Mouse (Mus musculus) neural tube, embryonic 11.5 days (tissue): ENCODE data around the gene Ptcra. TPM values are rescaled to one million over a fixed set of nuclear protein-coding genes. Genes with fewer than 3 reads are reported as not detected.

Source experiments
- ATAC-seq: fragments of 200-750 bp; cut with Nextera tagmentation; 2 replicates; pipeline ENCODE4 v1.8.0; 2017; ENCODE audit warnings: moderate number of reproducible peaks, mild to moderate bottlenecking, moderate TSS enrichment, moderate library complexity; ENCODE audit not compliant: insufficient read depth, low FRiP score, low TSS enrichment
- DNase-seq: peaks from one replicate; pipeline ENCODE4 v3.0.0-alpha.2; 2015; ENCODE audit warnings: low spot score
- H3K27ac ChIP-seq: fragments of 300-500 bp; sonication (generic); 2 replicates; pipeline ENCODE4 v1.5.1; 2014; ENCODE audit warnings: low read depth, mild to moderate bottlenecking, low read length
- H3K27me3 ChIP-seq: fragments of 300-500 bp; sonication (generic); 2 replicates; pipeline ENCODE4 v1.6.1; 2014; ENCODE audit warnings: mild to moderate bottlenecking, low read length, mixed read lengths; ENCODE audit not compliant: control insufficient read depth, insufficient read depth
- H3K36me3 ChIP-seq: fragments of 300-500 bp; sonication (generic); 2 replicates; pipeline ENCODE4 v1.6.1; 2014; ENCODE audit warnings: mild to moderate bottlenecking, low read length, moderate library complexity, mixed read lengths; ENCODE audit not compliant: control insufficient read depth, insufficient read depth
- H3K4me1 ChIP-seq: fragments of 300-500 bp; sonication (generic); 2 replicates; pipeline ENCODE4 v1.6.1; 2014; ENCODE audit warnings: low read length, mixed read lengths; ENCODE audit not compliant: control insufficient read depth, insufficient read depth
- H3K4me2 ChIP-seq: fragments of 300-500 bp; sonication (generic); 2 replicates; pipeline ENCODE4 v1.6.1; 2014; ENCODE audit warnings: low read depth, mild to moderate bottlenecking, moderate library complexity
- H3K4me3 ChIP-seq: fragments of 300-500 bp; sonication (generic); 2 replicates; pipeline ENCODE4 v1.5.1; 2014; ENCODE audit warnings: low read depth, low read length
- H3K9ac ChIP-seq: fragments of 300-500 bp; sonication (generic); 2 replicates; pipeline ENCODE4 v1.6.1; 2014; ENCODE audit warnings: mild to moderate bottlenecking, low read length
- H3K9me3 ChIP-seq: fragments of 300-500 bp; sonication (generic); 2 replicates; pipeline ENCODE4 v1.6.1; 2016; ENCODE audit warnings: low read length; ENCODE audit not compliant: control insufficient read depth
- WGBS: fragments of 180-500 bp; shearing (Covaris S2); extraction: QIAGEN DNeasy Blood & Tissue Kit; methylation state at CpG from one replicate; pipeline ENCODE4 v1.1.7; 2014; 5-methylcytosine and 5-hydroxymethylcytosine counted together
- polyA plus RNA-seq: library from polyadenylated mRNA; unstranded; fragments of >200 nt; fragmentation: Nextera tagmentation; extraction: Ambion mirVana; gene quantifications from 2 replicates; pipeline ENCODE4 v1.2.1, GENCODE M21; 2014

Gene Ptcra
- polyA plus RNA-seq, 1 experiment from 2014 or later, result 0.95 TPM

DNA sequence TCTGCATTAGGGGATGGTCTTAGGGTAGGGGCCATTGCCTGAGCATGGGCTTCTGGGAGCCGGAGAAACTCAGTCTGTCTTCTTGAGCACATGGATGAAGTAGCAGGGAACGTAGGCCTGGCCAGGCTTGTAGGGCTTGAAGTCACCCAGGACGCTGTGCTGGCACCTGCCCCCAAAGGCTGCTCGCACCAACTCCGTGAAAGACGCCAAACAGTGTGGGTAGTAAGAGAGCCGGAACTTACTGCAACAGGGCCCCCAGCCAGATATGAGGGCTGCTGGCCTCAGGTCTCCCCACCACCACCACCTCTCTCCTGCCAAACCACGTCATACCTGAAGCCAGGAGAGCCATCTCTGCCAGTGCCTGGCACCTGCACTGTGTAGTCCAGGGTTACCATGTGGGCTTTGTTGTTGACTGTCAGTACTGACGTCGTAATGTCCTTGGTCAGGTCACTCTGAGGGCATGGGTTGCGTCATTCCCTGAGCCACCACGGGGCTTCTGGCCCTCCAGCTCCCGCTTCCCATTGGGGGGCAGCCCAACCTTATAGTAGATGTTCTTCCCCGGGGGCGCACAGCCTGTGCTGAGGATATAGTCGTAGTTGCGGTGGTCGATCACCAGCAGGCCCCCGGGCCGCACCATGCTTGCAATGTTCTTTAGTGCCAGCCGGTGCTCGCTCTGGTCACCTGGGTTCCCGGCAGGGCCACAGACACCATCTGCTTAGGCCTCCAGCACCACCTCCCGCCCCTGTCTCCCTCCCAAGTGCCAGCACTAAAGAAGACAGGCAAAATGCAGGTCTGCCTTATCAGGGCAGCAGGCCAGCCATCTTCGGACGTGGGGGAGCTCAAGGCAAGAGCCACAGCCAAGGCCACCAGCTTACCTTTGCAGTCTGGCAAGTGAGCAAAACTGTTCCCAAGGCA is 37.5 kb downstream of the Ptcra start:
- no peak for ATAC-seq
- whole genome bisulfite sequencing, result 91% methylated on average over 26 of the region's 26 CpGs

DNA sequence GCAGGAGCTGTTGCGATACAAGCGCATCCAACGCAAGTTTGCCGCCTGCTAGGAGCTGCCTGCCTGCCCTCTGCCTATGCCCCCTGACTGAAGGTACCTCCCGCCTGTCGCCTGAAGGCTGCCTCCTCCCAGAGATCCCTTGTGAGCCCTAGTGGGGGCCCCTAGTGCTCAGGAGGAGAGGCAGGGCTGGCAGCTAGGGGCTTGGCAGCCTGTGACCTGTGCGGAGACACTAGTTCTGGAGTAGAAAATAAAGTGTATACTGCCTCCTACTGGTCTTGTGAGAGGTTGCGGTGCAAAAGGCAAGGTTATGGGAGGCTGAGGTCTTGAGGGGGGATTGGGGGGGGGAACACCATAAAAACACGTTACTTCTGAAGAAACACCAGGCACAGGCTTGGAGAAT is 38.2 kb downstream of the Ptcra start:
- H3K9ac ChIP-seq, result no peak overlapping the region
- H3K36me3 ChIP-seq, result peaks cover 4% of the 10 kb centered on the region; the same call in 1 of the 2 replicates
- no peak overlapping the region for H3K27ac ChIP-seq
- DNase-seq (peak; percentile 55), ATAC-seq (no peak)
- no peaks in the 10 kb centered on the region for H3K9me3 ChIP-seq
- H3K4me3 ChIP-seq, result no peak overlapping the region
- peaks cover 6% of the 10 kb centered on the region; the same call in 1 of the 2 replicates for H3K27me3 ChIP-seq
- WGBS, result 49% methylated on average over 9 of the region's 9 CpGs
- H3K4me1 ChIP-seq, result no peaks in the 10 kb centered on the region
- H3K4me2 ChIP-seq, result no peak overlapping the region

More for the DNA sequence above, 37.5 kb downstream of the Ptcra start:
- H3K4me3 ChIP-seq, result no peak overlapping the region
- H3K9ac ChIP-seq, result no peak overlapping the region
- no peaks in the 10 kb centered on the region for H3K4me1 ChIP-seq
- no peak overlapping the region for H3K27ac ChIP-seq
- no peak overlapping the region for H3K4me2 ChIP-seq
- H3K9me3 ChIP-seq, result no peaks in the 10 kb centered on the region
- no peak for DNase-seq
- peaks cover 4% of the 10 kb centered on the region; the same call in 1 of the 2 replicates for H3K36me3 ChIP-seq
- peaks cover 6% of the 10 kb centered on the region; the same call in 1 of the 2 replicates for H3K27me3 ChIP-seq

- Histone ChIP-seq H3K27ac (no peak overlapping the region), H3K4me3 (no peak overlapping the region), H3K4me2 (no peak overlapping the region), H3K9ac (no peak overlapping the region), H3K9me3 (no peaks in the 10 kb centered on the region), H3K36me3 (peaks cover 4% of the 10 kb centered on the region; the same call in 1 of the 2 replicates), H3K27me3 (peaks cover 6% of the 10 kb centered on the region; the same call in 1 of the 2 replicates), H3K4me1 (no peaks in the 10 kb centered on the region)
- ATAC-seq (no peak), DNase-seq (no peak)
- 82% methylated on average over 18 of the region's 20 CpGs for WGBS
Measured at GRCm38 (mm10) chr17:46724477-46725084, 38.9 kb downstream of the Ptcra start.

GRCm38 (mm10) chr17:46721077-46721476 is 42.4 kb downstream of the Ptcra start:
- 89% methylated on average over 7 of the region's 7 CpGs for WGBS
- H3K27me3 ChIP-seq, result no peaks in the 10 kb centered on the region
- no peaks in the 10 kb centered on the region for H3K4me1 ChIP-seq
- no peaks in the 10 kb centered on the region for H3K9me3 ChIP-seq
- no peak overlapping the region for H3K4me2 ChIP-seq
- peaks cover 4% of the 10 kb centered on the region; the same call in 1 of the 2 replicates for H3K36me3 ChIP-seq
- H3K4me3 ChIP-seq, result no peak overlapping the region
- H3K27ac ChIP-seq, result no peak overlapping the region
- H3K9ac ChIP-seq, result no peak overlapping the region
- ATAC-seq (no peak), DNase-seq (no peak)

DNA sequence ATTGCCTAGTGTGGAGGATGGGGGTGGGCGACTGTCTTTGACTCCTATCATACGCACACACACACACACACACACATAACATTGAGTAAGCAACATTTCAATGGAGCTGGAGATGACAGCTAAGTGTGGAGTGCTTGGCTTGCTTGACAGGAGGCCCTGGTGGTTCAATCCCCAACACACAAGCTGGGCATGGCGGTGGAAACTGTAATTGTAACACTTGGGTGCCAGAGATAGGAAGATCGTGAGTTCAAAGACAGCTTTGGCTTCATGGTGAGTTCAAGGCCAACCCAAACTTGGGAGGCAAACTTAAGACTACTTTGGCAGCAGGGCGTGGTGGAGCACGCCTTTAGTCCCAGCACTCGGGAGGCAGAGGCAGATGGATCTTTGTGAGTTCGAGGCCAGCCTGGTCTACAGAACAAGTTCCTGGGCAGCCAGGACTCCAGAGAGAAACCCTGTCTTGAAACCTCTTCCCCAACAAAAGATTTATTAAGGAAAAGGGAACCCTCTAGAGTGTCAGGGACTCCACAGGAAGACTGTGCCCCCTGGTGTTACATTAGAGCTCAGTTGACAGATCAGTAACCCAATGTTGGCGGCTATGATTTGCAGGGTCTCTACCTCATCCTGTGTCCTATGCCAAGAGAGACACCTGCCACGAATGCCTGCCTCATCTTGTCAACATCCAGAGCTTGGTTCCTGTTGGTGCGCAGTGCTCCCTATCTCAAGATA is 48.6 kb downstream of the Ptcra start:
- DNase-seq (no peak), ATAC-seq (no peak)
- H3K36me3 ChIP-seq, result peaks cover 4% of the 10 kb centered on the region; the same call in 1 of the 2 replicates
- no peak overlapping the region for H3K27ac ChIP-seq
- H3K27me3 ChIP-seq, result no peaks in the 10 kb centered on the region
- WGBS, result 94% methylated on average over 11 of the region's 11 CpGs
- H3K4me2 ChIP-seq, result no peak overlapping the region
- H3K9me3 ChIP-seq, result no peaks in the 10 kb centered on the region
- H3K4me1 ChIP-seq, result peaks cover 9% of the 10 kb centered on the region
- no peak overlapping the region for H3K9ac ChIP-seq
- no peak overlapping the region for H3K4me3 ChIP-seq

GRCm38 (mm10) chr17:46713849-46714248 is 49.7 kb downstream of the Ptcra start:
- no peak for ATAC-seq
- Histone ChIP-seq H3K27ac (no peak overlapping the region), H3K4me3 (no peak overlapping the region), H3K9ac (no peak overlapping the region), H3K27me3 (no peaks in the 10 kb centered on the region), H3K4me2 (no peak overlapping the region), H3K4me1 (peaks cover 9% of the 10 kb centered on the region), H3K9me3 (no peaks in the 10 kb centered on the region), H3K36me3 (peaks cover 4% of the 10 kb centered on the region; the same call in 1 of the 2 replicates)
- no peak for DNase-seq
- WGBS, result 86% methylated on average over 9 of the region's 9 CpGs

GRCm38 (mm10) chr17:46712442-46712841 is 51.1 kb downstream of the Ptcra start:
- peak overlapping the region; percentile 90 for H3K9ac ChIP-seq
- H3K36me3 ChIP-seq, result peaks cover 4% of the 10 kb centered on the region; the same call in 1 of the 2 replicates
- no peak overlapping the region for H3K27ac ChIP-seq
- peak overlapping the region; percentile 99 for H3K4me2 ChIP-seq
- peak overlapping the region; percentile 98 for H3K4me3 ChIP-seq
- ATAC-seq (no peak), DNase-seq (no peak)
- no peaks in the 10 kb centered on the region for H3K9me3 ChIP-seq
- H3K4me1 ChIP-seq, result peaks cover 9% of the 10 kb centered on the region
- WGBS, result 83% methylated on average over 7 of the region's 7 CpGs
- H3K27me3 ChIP-seq, result no peaks in the 10 kb centered on the region

GRCm38 (mm10) chr17:46711612-46712271 is 51.8 kb downstream of the Ptcra start:
- Histone ChIP-seq H3K9me3 (no peaks in the 10 kb centered on the region), H3K4me2 (peak overlapping the region; percentile 99), H3K36me3 (peaks cover 4% of the 10 kb centered on the region; the same call in 1 of the 2 replicates), H3K4me1 (peaks cover 9% of the 10 kb centered on the region), H3K27ac (0 out of 2 replicates have a peak overlapping the region, but pooled peaks have one; percentile 62), H3K27me3 (no peaks in the 10 kb centered on the region), H3K4me3 (peak overlapping the region; percentile 98), H3K9ac (peak overlapping the region; percentile 90)
- ATAC-seq (peak; percentile 59), DNase-seq (no peak)
- under 1% methylated on average over 68 of the region's 76 CpGs for WGBS
